Mouse (Mus musculus): ENCODE results near the gene Olfr1491.

Olfr1491 gene

DNA sequence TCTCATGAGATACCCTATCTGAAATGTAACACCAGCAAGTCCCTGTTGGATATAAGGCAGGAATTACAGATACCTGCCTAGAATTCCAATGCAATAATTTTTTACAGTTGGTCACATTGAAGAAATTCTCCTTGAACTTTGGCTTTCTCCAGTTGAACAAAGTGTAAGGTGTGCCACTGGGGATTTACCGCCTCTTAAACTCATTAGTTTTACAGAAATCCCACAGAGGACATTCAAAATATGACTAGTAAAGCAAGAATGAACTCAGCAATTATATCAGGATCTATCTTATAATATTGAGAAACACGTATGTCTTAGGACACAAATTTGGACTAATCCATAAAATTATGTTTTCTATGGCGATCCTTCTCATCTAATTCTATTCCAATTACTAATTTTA lies at the start of gene Olfr1491:
Gene Olfr1491 (plus strand): TSS at position 301 of the 400 bp plus-strand sequence.
- DNase-seq, result no peak

DNA sequence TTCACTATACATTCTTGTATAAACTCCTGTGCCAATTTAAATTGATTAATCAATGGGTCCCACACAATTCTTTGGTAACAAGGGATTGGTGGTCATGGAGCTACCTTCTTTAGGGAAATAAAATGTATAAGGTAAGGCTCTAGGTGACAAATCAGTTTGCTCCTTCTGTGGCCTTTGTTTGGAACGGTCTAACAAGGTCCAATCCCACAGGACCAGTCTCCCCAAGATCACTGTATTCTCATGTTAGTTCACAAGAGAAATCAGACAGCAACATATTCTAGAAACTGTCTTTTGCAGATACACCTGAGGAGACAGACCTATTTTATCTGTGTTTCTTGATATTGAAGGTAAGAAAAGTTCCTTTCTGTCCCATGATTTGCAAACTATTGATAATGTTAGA lies 46.3 kb upstream of the Olfr1491 start, which contains the start of gene Olfr1490:
Gene Olfr1490 (plus strand): TSS at position 301 of the 400 bp plus-strand sequence.
- no peak for DNase-seq

DNA sequence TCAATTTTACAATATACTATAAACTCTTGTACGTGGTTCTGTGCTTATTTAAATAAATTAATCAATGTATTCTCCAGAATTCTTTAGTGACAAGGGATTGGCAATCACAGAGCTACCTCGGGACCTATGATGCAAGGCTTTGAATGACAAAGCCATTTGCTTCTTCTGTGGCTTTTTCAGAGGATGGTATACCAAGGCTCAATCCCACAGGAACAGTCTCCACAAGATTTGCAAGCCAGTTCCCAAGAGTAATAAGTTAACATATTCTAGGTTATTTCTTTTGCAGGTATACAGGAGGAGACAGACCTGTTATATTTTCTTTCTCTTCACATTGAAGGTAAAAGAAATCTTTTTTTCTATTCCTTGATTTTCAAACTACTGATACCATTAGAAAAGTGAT lies 25.9 kb downstream of the Olfr1491 start, which contains the start of gene Olfr1493-ps1:
Gene Olfr1493-ps1 (plus strand): TSS at position 301 of the 400 bp plus-strand sequence.
- DNase-seq, result no peak

DNA sequence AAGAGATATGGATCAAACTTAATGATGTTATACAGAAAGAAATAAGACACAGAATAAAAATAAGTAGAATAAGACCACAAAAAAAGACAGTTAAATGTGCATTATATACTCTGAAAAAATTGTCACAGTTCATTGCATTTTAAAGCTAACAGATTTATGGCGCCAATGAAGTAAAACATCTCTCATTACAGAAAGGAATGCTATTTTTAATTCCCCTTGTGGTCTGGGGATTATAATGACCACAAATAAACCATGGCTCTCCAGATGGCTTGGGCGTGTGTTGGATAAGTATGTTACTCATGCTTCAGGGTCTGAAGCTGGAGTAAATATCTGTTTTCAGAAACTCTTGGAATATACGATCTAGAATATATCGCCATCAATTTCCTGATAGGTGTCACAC lies 42.4 kb downstream of the Olfr1491 start, which contains the start of gene Olfr1494:
Gene Olfr1494 (plus strand): TSS at position 301 of the 400 bp plus-strand sequence.
- no peak for DNase-seq

DNA sequence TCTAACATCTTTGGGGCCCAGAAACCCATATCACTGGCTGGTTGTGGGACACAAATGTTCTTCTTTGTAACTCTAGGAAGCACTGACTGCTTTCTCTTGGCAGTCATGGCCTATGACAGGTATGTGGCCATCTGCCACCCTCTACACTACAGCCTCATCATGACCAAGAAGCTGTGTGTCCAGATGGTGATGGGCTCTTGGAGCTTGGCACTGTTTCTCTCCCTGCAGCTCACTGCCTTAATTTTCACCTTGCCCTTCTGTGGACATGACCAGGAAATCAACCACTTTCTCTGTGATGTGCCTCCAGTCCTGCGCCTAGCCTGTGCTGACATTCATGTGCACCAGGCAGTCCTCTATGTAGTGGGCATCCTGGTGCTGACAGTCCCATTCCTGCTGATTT lies 52.3 kb downstream of the Olfr1491 start:
- no peak for DNase-seq
